Mouse (Mus musculus): ENCODE data around the gene 1700008P02Rik. TPM values are rescaled to one million over a fixed set of nuclear protein-coding genes. Genes with fewer than 3 reads are reported as not detected.
"Not testable (repeated sequence)": the region's sequence is repeated elsewhere in the genome, so short reads cannot be mapped to it uniquely, and the experiment has no call there.

Gene 1700008P02Rik
- total RNA-seq (2022), result not detected

DNA sequence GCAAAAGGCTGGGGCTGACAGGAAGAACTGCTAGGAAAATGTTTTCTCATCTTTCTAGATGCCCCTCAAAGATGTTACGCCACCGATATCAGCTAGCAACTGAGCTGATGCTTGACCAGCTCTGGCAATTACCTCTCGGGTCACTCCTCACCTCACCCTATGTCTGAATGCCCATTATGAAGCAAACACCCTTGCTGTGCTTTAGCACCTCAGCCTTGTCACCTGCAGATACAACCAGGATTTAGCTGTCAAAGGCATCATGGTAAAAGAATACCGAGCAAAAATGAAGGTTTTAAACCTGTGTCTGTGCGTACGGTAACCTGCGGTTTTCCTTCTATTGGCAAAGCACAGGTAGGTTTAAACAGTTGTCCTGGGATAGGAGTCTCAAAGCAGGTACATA is at the start of gene 1700008P02Rik:
Gene 1700008P02Rik (minus strand): TSS at position 101 of the 400 bp plus-strand sequence.
- DNase-seq (ENCODE audit: low spot score), result no peak

DNA sequence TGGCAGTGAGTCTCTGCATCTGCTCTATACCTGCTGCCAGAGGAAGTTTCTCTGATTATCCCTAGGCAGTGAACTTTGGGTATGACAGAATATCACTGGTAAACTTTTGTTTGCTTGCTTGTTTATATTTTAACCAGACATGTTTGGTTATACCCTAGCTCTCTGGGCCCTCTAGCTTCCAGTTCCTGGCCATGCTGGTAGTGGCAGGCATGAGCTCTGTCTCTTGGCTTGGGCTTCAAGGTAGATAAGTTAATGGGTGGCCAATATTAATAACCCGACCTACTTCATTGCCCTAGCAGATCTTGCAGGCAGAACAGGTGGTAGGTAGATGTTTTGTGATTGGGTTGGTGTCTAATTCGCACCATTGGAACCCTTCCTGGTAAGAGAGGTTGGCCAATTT is 29.2 kb upstream of the 1700008P02Rik start:
- no peak for DNase-seq (ENCODE audit: low spot score)

DNA sequence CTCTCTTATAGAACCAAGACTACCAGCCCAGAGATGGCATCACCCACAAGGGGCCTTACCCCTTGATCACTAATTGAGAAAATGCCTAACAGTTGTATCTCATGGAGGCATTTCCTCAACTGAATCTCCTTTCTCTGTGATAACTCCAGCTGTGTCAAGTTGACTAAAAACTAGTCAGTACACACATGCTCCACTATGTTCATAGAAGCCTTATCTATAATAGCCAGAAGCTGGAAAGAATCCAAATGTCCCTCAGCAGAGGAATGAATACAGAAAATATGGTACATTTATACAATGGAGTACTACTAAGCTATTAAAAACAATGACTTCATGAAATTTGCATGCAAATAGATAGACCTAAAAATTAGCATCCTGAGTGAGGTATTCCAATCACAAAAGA is 17.9 kb upstream of the 1700008P02Rik start:
- DNase-seq (ENCODE audit: low spot score), result not testable (repeated sequence)

DNA sequence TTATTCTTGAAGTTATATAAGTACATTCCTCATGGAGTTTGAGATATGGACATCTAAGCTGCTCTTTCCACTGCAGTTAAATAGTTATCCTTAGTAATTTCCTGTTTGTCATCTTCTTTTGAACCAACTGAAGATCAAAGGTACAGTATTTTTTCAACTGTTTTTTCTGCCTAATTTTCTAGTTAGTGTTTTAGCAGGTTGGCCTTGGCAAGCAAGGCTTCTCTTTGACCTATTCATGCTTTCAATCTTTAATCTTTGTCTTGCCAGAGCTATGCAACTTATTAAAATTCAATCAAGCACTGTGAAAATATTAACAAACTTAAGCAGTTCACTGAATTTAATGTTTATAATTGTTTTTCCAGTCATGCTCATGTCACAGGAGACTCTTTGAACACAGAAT is 14.0 kb upstream of the 1700008P02Rik start:
- no peak for DNase-seq (ENCODE audit: low spot score)

DNA sequence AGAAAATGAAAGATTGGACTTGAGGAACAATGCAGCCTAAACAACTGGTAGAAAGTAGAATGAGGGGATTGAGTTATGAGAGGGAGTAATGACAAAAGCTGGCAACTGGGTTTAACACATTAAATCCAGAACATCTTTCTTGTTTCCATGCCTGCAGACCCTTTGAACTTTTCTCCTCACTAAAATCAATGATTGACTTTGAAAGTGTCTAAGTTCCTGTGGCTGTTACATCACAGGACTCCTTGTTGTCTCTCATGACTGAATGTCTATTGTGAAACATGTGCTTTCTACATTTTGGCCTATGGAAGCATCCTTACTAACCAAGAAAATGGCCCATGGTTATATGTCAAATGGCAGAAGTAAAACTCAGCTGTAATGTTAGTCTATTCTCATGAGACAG is 2.4 kb downstream of the 1700008P02Rik start:
- no peak for DNase-seq (ENCODE audit: low spot score)

Data from heart, adult 8-10 months (tissue).